16 mouse cellular contexts compared by ENCODE assay signal in the genomic region with DNA sequence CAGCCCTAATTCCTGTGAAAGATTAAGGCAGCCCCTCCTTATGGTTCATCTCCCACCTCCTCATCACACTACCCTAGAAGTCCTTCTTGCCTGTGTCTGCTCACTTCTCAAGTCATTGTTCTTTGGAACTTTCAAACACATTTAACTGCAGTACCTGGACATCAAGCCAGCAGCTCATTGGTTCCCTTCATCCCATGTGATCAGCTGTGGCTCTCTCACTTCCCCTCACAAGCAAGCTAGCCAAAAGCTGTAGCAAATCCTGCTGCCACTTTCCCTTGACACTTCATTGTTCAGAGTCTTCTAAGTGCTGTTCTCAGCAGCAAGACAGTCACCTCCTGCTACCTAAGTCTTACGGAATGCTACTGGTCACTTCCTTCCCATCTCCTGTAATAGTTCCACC.
"Had no signal": no experiment of that assay in that cellular context is flagged by ENCODE, and none has a peak within 500 bp of the region (broad histone marks: within the 10 kb centered on the region; RNA-seq: fewer than 3 reads in every experiment).

No protein-coding gene starts in this region.

- H3K4me1 ChIP-seq: kidney, embryonic 15.5 days; limb, embryonic 15.5 days; liver, embryonic 12.5 days; midbrain, embryonic 15.5 days; neural tube, embryonic 12.5 days had no signal

- H3K27ac ChIP-seq: kidney, embryonic 15.5 days; limb, embryonic 15.5 days; liver, embryonic 12.5 days; midbrain, embryonic 15.5 days; neural tube, embryonic 12.5 days; stomach, postnatal 0 days had no signal

- H3K4me3 ChIP-seq: kidney, embryonic 15.5 days; limb, embryonic 15.5 days; liver, embryonic 12.5 days; megakaryocyte, embryonic 14.5 days; midbrain, embryonic 15.5 days; neural tube, embryonic 12.5 days had no signal

- H3K9ac ChIP-seq: kidney, embryonic 15.5 days; limb, embryonic 15.5 days; liver, embryonic 12.5 days; midbrain, embryonic 15.5 days; neural tube, embryonic 12.5 days had no signal

- H3K4me2 ChIP-seq: kidney, embryonic 15.5 days; limb, embryonic 15.5 days; liver, embryonic 12.5 days; midbrain, embryonic 11.5 days; midbrain, embryonic 15.5 days; neural tube, embryonic 12.5 days had no signal

- DNase-seq: kidney, adult 2 months; kidney, postnatal 25 days; layer of hippocampus, postnatal 36 days; right cerebral cortex, postnatal 4 days; spleen, adult 18-20 months; thymus, adult 2 months; thymus, postnatal 25 days had no signal

- H3K27me3 ChIP-seq: kidney, embryonic 15.5 days; limb, embryonic 15.5 days; liver, embryonic 12.5 days; megakaryocyte, embryonic 14.5 days; midbrain, embryonic 15.5 days; neural tube, embryonic 12.5 days had no signal

- H3K9me3 ChIP-seq: kidney, embryonic 15.5 days; limb, embryonic 15.5 days; liver, embryonic 12.5 days; megakaryocyte, embryonic 14.5 days; midbrain, embryonic 15.5 days; neural tube, embryonic 12.5 days had no signal

- ATAC-seq: intestine, embryonic 16.5 days; liver, embryonic 12.5 days; midbrain, embryonic 15.5 days had no signal
